Mouse (Mus musculus): ENCODE measurements around the gene Rhbdf1.

DNA sequence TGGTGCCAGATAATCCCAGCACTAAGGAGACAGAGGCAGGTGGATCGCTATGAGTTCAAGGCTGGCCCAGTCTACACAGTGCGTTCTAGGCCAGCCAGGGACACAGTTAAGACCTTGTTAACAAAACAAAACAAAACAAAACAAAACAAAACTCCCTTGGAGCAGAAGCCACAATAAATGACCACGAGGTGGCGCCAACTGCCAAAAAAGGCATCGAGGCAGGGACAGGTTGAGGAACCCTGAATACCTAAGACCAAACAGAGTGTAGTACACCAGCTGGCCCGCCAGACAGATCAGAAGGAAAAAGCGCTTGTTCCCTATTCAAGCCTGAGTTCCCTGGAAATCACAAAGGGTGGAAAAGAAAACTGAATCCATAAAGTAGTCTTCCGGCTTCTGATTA, 5.2 kb downstream of the Rhbdf1 start:
- TF ChIP-seq POLR2A (IDR thresholded peaks at IDR 0.05; ENCODE audit: low read depth, low read length) (no peak), CTCF (IDR thresholded peaks at IDR 0.05; ENCODE audit: borderline replicate concordance, insufficient read depth, low read length) (peak; percentile 72; the same call in 1 of the 2 replicates)

All from embryonic fibroblast, embryonic 13.5 days (primary cell).